18 mouse cellular contexts compared by ENCODE assay signal in genomic region chr3:141900361-141900760, GRCm38 (mm10).
A peak's percentile ranks its signal among the peaks of the same experiment; 100 is the strongest.
DNase-seq lines count a peak whose midpoint lies in the region; TF ChIP-seq lines count a peak whose summit lies in the region.
"Had no signal": no experiment of that assay in that cellular context is flagged by ENCODE, and none has a peak within 500 bp of the region (broad histone marks: within the 10 kb centered on the region; RNA-seq: fewer than 3 reads in every experiment).

No protein-coding gene starts in this region.

- no peaks in the 10 kb centered on the region for H3K79me2 ChIP-seq in CH12.LX (replicated peaks; ENCODE audit: control insufficient read depth, extremely low read depth, insufficient read depth, poor library complexity, severe bottlenecking)

- no peak for TF ChIP-seq EP300 in CH12.LX (IDR thresholded peaks at IDR 0.05; ENCODE audit: low read length)

- in situ Hi-C loops in CH12.LX (cut with MboI; ENCODE audit: low pct_ligation_motif_present, low pct_unique_long_range_greater_than_20kb, low sequenced_read_pairs), result no loop called here

- no peak overlapping the region for H3K9ac ChIP-seq in CH12.LX (ENCODE audit: insufficient read depth, low read depth)
- H3K9ac ChIP-seq: forebrain, embryonic 15.5 days; limb, embryonic 15.5 days; stomach, embryonic 15.5 days had no signal

- no peak for TF ChIP-seq POLR2A in CH12.LX (IDR thresholded peaks at IDR 0.05; ENCODE audit: low read depth, low read length)

- no peak for DNase-seq in layer of hippocampus, adult 2 months (ENCODE audit: low spot score in 2 of 2)
- DNase-seq in layer of hippocampus, postnatal 14 days (ENCODE audit: low spot score in 2 of 2), result no peak
- DNase-seq in 3T3-L1 (ENCODE audit: low read depth, low spot score) (peak; percentile 16), CH12.LX (ENCODE audit: extremely low read depth) (peak; percentile 12), R1 (ENCODE audit: low read depth, low spot score) (peak; percentile 47)
- no peak for DNase-seq in retina, embryonic 14.5 days (ENCODE audit: low spot score)
- no peak for DNase-seq in left cerebral cortex, postnatal 14 days (ENCODE audit: low spot score in 2 of 2)
- DNase-seq: adrenal gland, postnatal 10 days; cerebellum, adult 11 months; cerebellum, postnatal 36 days; heart, adult 11 months; kidney, postnatal 14 days; spleen, adult 18-20 months; thymus, postnatal 14 days had no signal

- peaks cover 4% of the 10 kb centered on the region for H3K9me3 ChIP-seq in CH12.LX (replicated peaks; ENCODE audit: low read length)
- H3K9me3 ChIP-seq: forebrain, embryonic 15.5 days; limb, embryonic 15.5 days; stomach, embryonic 15.5 days had no signal

- H3K27me3 ChIP-seq in CH12.LX (replicated peaks), result no peaks in the 10 kb centered on the region
- H3K27me3 ChIP-seq: forebrain, embryonic 15.5 days; limb, embryonic 15.5 days; stomach, embryonic 15.5 days had no signal

- TF ChIP-seq RAD21 in CH12.LX (IDR thresholded peaks at IDR 0.05; ENCODE audit: low read depth, low read length), result no peak

- TF ChIP-seq CTCF in layer of hippocampus, adult 2 months (conservative IDR thresholded peaks at IDR 0.05), result peak; percentile 54
- peak; percentile 37 to 41; a peak in 3 of 4 replicates for TF ChIP-seq CTCF in CH12.LX (conservative IDR thresholded peaks at IDR 0.05 in 1 of 2, IDR thresholded peaks at IDR 0.05 in 1 of 2; ENCODE audit: low read depth in 2 of 2, low read length in 2 of 2)

- H3K4me2 ChIP-seq in CH12.LX (ENCODE audit: insufficient read depth, low read depth, poor library complexity, severe bottlenecking), result no peak overlapping the region
- H3K4me2 ChIP-seq: forebrain, embryonic 15.5 days; limb, embryonic 15.5 days; stomach, embryonic 15.5 days had no signal

- dilution Hi-C loops in CH12.LX (cut with MboI; ENCODE audit: extremely low pct_ligation_motif_present, extremely low pct_unique_long_range_greater_than_20kb, low sequenced_read_pairs), result no loop called here

- no peaks in the 10 kb centered on the region for H3K4me1 ChIP-seq in CH12.LX (ENCODE audit: control insufficient read depth in 1 of 2, insufficient read depth in 2 of 2)
- H3K4me1 ChIP-seq: stomach, embryonic 15.5 days had no signal

- intact Hi-C loops in left cerebral cortex, postnatal 14 days (cut with DNase I), result no loop called here

- H3K4me3 ChIP-seq in layer of hippocampus, adult 2 months, result no peak overlapping the region
- H3K4me3 ChIP-seq in CH12.LX (replicated peaks in 1 of 3; ENCODE audit: low read depth in 2 of 3, low read length in 2 of 3, poor library complexity in 1 of 3), result no peak overlapping the region
- H3K4me3 ChIP-seq: embryonic facial prominence, embryonic 10.5 days; forebrain, embryonic 15.5 days; limb, embryonic 15.5 days; stomach, embryonic 15.5 days had no signal

- no peak overlapping the region for H3K27ac ChIP-seq in layer of hippocampus, adult 2 months
- H3K27ac ChIP-seq in CH12.LX (ENCODE audit: insufficient read depth, low read depth), result no peak overlapping the region
- H3K27ac ChIP-seq: embryonic facial prominence, embryonic 10.5 days; forebrain, embryonic 15.5 days; limb, embryonic 15.5 days; stomach, embryonic 15.5 days had no signal

- no peaks in the 10 kb centered on the region for H3K36me3 ChIP-seq in CH12.LX (replicated peaks in 1 of 2; ENCODE audit: control insufficient read depth in 1 of 2, insufficient read depth in 1 of 2, low read length in 1 of 2)
- H3K36me3 ChIP-seq: forebrain, embryonic 15.5 days; limb, embryonic 15.5 days; stomach, embryonic 15.5 days had no signal

TF ChIP-seq in CH12.LX, 34 proteins besides CTCF, POLR2A, EP300 and RAD21:
- TF ChIP-seq NRF1 (IDR thresholded peaks at IDR 0.05; ENCODE audit: low read depth, low read length) (no peak), KAT2A (IDR thresholded peaks at IDR 0.05; ENCODE audit: insufficient replicate concordance, low read length) (no peak), BHLHE40 (IDR thresholded peaks at IDR 0.05; ENCODE audit: low read depth, low read length) (no peak), MXI1 (IDR thresholded peaks at IDR 0.05; ENCODE audit: low read depth, low read length) (no peak), MYC (IDR thresholded peaks at IDR 0.05; ENCODE audit: low read depth, low read length) (no peak), E2F4 (IDR thresholded peaks at IDR 0.05; ENCODE audit: insufficient replicate concordance, low read depth, low read length) (no peak), USF1 (IDR thresholded peaks at IDR 0.05; ENCODE audit: low read depth, low read length) (no peak)

Comparison
In these comparisons a context has a peak if more than half of its experiments do, and no peak if none do; other contexts are left out.
1. DNase-seq: peak in 3T3-L1 (single experiment), CH12.LX (single experiment) and R1 (single experiment); none in layer of hippocampus, adult 2 months (0 of 2), layer of hippocampus, postnatal 14 days (0 of 2), retina, embryonic 14.5 days (single experiment) and left cerebral cortex, postnatal 14 days (0 of 2).